Mouse (Mus musculus): ENCODE results near the gene Azi2.

Gene Azi2

DNA sequence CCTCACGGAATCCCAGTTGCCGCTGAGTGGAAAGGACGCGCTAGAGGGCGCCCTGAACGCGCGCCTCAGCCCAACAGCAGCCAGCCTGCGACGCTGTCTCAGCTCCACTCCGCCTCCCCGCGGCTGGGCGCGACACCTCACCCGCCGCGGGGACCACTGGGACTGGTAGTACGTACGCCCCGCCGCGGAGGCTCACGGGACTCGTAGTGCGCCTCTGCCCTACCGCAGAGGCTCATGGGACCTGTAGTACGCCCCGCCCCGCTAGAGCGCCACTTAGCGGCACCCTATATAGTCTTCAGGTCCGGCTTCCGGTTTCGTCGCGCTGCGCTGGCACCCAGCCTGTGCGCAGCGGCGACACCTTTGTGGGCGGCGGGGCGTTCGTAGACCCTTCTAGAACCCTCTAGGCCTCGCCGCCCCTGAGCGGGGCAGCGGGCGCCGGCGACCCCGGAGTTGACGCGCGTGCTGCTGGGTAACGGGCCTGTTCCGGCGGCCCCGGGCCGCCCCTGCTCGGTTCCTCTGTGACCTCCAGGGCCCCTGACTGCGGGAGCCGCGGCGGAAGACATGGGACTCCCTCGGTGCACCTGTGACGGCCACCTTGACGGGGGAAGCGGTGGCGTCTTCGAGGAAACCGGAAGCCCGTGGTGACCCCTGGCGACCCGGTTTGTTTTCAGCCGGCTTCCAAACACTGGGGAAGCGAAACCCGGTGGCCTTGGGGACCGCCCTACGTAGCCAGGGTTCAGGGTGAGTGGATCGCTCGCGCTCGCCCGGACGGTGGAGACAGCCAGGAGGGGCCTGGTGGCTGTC lies at the start of gene Azi2:
Azi2 (plus strand) TSS at position 282 of the 804 bp plus-strand sequence.
- DNase-seq, result peak; percentile 98 to 99

DNA sequence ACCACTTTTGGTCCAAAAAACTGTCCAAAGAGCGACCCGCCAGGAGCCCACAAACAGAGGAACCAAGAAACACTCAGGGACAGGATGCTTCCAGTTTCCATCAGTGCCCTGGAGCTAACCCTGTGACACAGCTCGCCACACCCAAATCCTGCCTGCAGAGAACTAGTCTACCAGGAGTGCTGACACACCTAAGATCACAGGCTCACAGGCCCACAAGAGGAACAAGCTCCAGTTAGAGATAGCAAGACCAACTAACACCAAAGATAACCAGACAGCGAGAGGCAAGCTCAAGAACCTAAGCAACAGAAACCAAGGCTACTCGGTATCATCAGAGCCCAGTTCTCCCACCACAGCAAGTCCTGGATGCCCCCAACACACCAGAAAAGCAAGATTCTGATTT lies 43.7 kb upstream of the Azi2 start:
- no peak for DNase-seq

DNA sequence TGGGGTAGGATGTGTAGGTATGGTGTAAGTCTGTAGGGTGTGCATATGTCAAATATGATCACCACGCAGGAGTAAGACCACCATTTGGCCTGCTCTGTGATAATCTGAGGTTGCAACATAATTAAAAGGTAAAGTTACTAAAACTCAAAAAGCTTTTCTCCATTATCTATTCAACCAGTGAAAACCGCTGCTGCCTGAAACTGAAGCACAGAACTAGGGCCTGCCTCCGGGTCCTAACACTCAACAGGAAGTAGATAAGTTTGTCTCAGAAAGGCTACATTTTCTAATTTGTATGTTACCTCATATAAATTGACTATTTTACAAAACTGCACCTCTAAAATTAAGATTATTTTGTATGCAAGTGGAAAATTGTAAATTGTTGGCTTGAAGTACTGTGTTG lies 38.8 kb upstream of the Azi2 start:
- DNase-seq, result no peak

- DNase-seq, result no peak
These were observed 36.9 kb upstream of the Azi2 start for GRCm38 (mm10) chr9:118003218-118003886.

- no peak for DNase-seq
These were observed 36.4 kb upstream of the Azi2 start for GRCm38 (mm10) chr9:118003937-118004336.

- DNase-seq, result no peak
These were observed 27.4 kb upstream of the Azi2 start for GRCm38 (mm10) chr9:118012928-118013327.

- DNase-seq, result no peak
These were observed 15.3 kb upstream of the Azi2 start for GRCm38 (mm10) chr9:118024966-118025365.

DNA sequence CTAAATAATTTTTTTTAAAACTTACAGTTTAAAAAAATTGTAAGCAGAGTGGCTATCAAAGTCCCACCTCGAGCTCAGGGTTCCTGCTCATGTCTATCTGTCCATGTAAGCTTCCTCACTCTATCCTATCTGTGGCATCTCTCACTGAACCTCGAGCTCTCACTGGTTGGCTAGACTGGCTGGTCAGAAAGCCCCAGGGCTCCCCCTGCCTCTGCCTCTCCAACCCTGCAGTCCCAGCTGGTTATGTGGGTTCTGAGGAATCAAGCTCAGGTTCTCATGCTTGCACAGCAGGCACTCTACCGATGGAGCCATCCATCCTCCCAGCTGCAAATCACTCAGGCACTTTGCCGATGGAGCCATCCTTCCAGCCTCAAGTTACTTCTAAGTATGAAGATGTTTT lies 10.8 kb upstream of the Azi2 start:
- no peak for DNase-seq

GRCm38 (mm10) chr9:118030252-118030651 lies 10.0 kb upstream of the Azi2 start:
- DNase-seq, result no peak

GRCm38 (mm10) chr9:118031694-118032093 lies 8.6 kb upstream of the Azi2 start:
- DNase-seq, result no peak

- no peak for DNase-seq
These were observed 5.3 kb upstream of the Azi2 start for GRCm38 (mm10) chr9:118034990-118035389.

- DNase-seq, result peak in 1 of 2 experiments; percentile 61
These were observed 712 bp downstream of the Azi2 start for GRCm38 (mm10) chr9:118041022-118041400.

GRCm38 (mm10) chr9:118041646-118042045 lies 1.3 kb downstream of the Azi2 start:
- no peak for DNase-seq

DNA sequence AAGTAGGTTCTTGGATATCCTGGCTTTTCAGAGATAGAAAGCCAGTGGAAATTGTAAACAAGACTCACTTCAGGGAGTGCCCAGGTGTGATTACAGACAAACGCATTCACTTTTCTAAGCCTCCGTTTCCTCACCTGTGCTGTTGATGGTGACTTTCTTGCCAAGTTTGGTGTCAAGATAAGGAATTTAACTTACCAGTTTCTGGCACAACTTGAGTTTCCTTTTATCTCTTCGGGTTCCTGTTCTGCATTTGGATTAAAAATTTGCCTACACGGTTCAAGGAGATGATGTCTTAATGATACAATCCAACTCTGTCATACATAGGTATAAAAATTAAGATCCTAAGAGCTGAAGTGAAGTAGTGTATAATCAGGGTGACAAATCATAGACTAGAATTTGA lies 2.4 kb downstream of the Azi2 start:
- DNase-seq, result no peak

GRCm38 (mm10) chr9:118043581-118043980 lies 3.3 kb downstream of the Azi2 start:
- DNase-seq, result no peak

GRCm38 (mm10) chr9:118045011-118045533 lies 4.8 kb downstream of the Azi2 start:
- no peak for DNase-seq

- DNase-seq, result no peak
These were observed 13.0 kb downstream of the Azi2 start for GRCm38 (mm10) chr9:118053286-118053685.

GRCm38 (mm10) chr9:118059101-118059500 lies 18.8 kb downstream of the Azi2 start:
- DNase-seq, result no peak

- no peak for DNase-seq
These were observed 30.1 kb downstream of the Azi2 start for GRCm38 (mm10) chr9:118070442-118070841.

DNA sequence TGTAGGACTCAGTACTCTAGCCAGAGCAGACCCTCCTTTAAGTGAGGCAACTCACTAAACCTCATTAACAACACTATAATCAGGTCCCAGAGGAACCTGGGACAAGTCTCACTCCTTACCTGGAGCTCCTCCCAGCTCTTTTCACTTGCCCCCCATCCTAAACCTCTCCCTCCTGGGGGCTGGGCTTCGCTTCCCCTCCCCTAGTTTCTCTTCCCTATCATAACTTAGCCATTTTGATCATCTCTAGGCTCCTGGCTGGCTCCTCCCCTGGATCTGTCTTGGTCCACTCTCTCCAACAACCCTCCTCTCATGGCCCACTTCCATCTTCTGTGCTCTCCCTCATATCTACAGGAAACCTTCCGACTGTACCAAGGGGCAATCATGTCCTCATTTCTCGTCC lies 31.0 kb downstream of the Azi2 start:
- no peak for DNase-seq

DNA sequence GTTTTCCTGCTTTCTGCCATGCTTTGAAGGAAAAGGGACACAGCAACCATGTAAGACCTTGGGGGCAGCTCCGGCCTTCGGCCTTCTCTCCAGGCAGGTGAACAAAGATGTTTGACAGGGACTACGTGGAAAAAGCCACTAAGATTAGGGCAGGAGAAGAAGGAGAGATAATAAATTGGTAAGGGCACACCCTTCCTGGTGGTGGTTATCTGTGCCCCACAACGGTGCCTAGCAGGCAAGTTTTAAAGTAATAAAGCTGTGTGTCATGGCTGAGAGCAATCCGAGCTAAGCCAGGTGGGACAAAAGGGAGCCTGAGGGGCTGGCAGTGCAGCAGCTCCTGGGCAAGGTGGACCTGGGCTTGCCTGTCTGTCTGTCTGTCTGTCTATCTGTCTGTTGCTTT lies 31.8 kb downstream of the Azi2 start:
- DNase-seq, result no peak

DNA sequence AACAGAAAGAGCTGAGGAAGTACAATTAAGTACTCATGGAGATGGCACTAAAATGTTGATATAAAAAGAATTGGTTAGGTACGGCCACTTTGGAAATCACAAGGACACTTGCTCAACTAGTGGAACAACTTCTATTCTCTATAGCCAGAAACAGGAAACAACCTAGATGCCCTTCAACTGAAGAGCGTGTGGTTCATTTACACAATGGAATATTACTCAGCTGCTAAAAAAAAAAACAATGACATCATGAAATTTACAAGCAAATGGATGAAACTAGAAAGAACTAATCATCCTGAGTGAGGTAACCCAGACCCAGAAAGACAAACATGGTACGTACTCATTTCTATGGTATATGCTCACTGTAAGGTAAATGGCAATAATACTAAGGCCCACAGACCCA lies 33.1 kb downstream of the Azi2 start:
- no peak for DNase-seq

DNA sequence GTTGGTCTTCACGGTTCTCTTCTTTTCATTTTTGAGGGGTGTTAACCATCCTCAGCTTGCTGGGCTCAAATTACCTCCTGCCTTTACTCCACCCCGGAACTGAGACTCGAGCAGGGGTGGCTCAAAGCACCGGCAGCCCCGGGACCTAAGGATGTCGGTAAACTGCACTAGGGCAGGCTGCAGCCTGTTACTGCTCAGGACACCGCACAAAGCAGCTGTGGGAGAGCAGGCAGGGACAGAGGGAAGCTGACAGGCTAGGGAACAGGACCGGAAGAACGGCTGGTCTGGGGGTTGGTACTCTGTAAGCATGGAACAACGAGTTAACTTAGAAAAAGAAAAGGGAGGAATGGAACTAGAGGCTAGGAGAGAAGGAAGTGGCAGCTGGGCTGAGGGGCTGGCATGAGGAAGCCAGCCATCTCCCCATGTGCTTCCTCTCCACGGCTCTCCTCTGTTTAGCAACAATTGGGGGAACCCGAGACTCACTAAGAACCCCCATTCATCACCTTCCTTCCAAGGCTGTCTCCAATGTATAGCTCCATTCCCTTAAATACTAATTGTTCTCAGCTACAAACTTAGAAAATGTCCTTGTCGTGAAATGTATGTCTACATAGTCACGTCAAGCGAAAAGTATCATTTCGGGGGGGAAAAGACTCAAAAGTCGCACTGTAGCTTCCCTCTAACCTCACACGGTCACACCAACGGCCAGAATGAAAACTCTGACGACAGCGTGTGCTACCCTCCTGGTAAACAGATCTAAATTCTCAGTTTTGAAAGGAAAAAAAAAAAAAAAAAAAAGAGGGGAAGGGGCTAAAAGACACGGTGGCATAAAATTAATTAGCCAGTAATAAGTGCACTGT lies 42.5 kb downstream of the Azi2 start:
- DNase-seq, result no peak

Data from lung, adult 18-20 months (tissue).